Mouse (Mus musculus) heart, adult 2 months (tissue): ENCODE measurements around the gene Ndufa6.

Source experiments
- CTCF ChIP-seq: fragments of 200-600 bp; IDR thresholded peaks from 2 replicates; pipeline ENCODE4 v1.8.1; 2022; ENCODE audit warnings: antibody characterized with exemption, mild to moderate bottlenecking, moderate library complexity
- POLR2A ChIP-seq: fragments of 200-500 bp; IDR thresholded peaks from 2 replicates; pipeline ENCODE4 v1.6.1; 2011; ENCODE audit warnings: mild to moderate bottlenecking, low read depth, low read length, control low read depth; ENCODE audit not compliant: insufficient read depth

DNA sequence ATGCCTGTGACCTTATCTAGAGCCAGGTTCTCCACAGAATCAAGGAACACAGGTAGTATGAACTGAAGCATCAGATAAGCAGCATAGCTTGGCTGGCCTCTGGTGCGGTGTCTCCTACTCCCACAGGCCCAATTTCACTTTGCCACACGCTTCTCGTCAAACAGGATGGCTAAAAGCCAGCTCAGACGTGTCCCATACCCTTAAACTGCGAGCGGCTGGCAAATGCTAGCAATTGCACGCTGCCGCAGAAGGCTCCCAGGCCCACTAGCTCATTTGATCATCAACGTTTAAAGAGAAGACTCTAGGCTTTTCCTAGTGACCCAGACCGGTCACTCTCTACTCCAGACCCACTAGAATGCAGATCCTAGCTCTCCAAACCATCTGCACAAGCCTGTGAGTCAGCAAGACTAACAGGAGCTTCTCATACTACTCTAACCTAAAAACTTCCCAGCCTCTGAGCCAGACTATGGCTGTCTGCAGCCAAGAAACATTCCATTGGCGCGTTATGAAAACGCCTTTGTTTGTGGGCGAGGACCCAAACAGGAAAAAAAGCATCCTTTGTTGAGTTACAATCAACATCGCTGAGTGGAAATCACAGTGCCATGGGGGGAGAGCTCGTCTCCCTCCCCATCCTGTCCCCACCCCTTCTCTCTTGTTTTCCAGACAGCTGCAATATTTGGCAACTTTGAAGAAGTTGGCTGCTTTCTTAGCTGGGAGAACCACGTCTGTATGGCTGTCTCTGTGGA is 22.4 kb upstream of the Ndufa6 start:
- TF ChIP-seq CTCF, result no peak
- TF ChIP-seq POLR2A, result peak; percentile 54; the same call in 1 of the 2 replicates
